Mouse (Mus musculus): ENCODE measurements at regions not wholly inside any gene's neighbourhood (a gene's known extent, or its start where the extent isn't known, plus 50 kb on each side); places are given as distances from the start of the nearest gene placed in this dataset.

- DNase-seq (ENCODE audit: low read depth, low spot score), result no peak
These were observed 160.6 kb upstream of the Paip1 start for GRCm38 (mm10) chr13:119267608-119268300.

- no peak for DNase-seq (ENCODE audit: low read depth, low spot score)
These were observed 160.1 kb upstream of the Paip1 start for GRCm38 (mm10) chr13:119268301-119268675.

- no peak for DNase-seq (ENCODE audit: low read depth, low spot score)
These were observed 152.9 kb upstream of the Paip1 start for GRCm38 (mm10) chr13:119275500-119275899.

- DNase-seq (ENCODE audit: low read depth, low spot score), result no peak
These were observed 151.0 kb upstream of the Paip1 start for GRCm38 (mm10) chr13:119277308-119277948.

- DNase-seq (ENCODE audit: low read depth, low spot score), result no peak
These were observed 149.0 kb upstream of the Paip1 start for GRCm38 (mm10) chr13:119279449-119279848.

GRCm38 (mm10) chr13:119280622-119281021, 147.8 kb upstream of the Paip1 start:
- no peak for DNase-seq (ENCODE audit: low read depth, low spot score)

GRCm38 (mm10) chr13:119283448-119283847, 145.0 kb upstream of the Paip1 start:
- DNase-seq (ENCODE audit: low read depth, low spot score), result peak; percentile 71

GRCm38 (mm10) chr13:119309238-119309637, 119.2 kb upstream of the Paip1 start:
- no peak for DNase-seq (ENCODE audit: low read depth, low spot score)

GRCm38 (mm10) chr13:119310013-119310412, 118.4 kb upstream of the Paip1 start:
- no peak for DNase-seq (ENCODE audit: low read depth, low spot score)

GRCm38 (mm10) chr13:119314356-119314755, 114.0 kb upstream of the Paip1 start:
- DNase-seq (ENCODE audit: low read depth, low spot score), result no peak

GRCm38 (mm10) chr13:119318358-119318757, 110.0 kb upstream of the Paip1 start:
- DNase-seq (ENCODE audit: low read depth, low spot score), result no peak

- DNase-seq (ENCODE audit: low read depth, low spot score), result no peak
These were observed 102.9 kb upstream of the Paip1 start for GRCm38 (mm10) chr13:119325510-119325909.

GRCm38 (mm10) chr13:119326877-119327625, 101.3 kb upstream of the Paip1 start:
- DNase-seq (ENCODE audit: low read depth, low spot score), result no peak

- DNase-seq (ENCODE audit: low read depth, low spot score), result no peak
These were observed 99.7 kb upstream of the Paip1 start for GRCm38 (mm10) chr13:119328731-119329130.

GRCm38 (mm10) chr13:119331815-119332214, 96.6 kb upstream of the Paip1 start:
- no peak for DNase-seq (ENCODE audit: low read depth, low spot score)

GRCm38 (mm10) chr13:119333915-119334314, 94.5 kb upstream of the Paip1 start:
- DNase-seq (ENCODE audit: low read depth, low spot score), result peak; percentile 15

GRCm38 (mm10) chr13:119337861-119338260, 90.5 kb upstream of the Paip1 start:
- no peak for DNase-seq (ENCODE audit: low read depth, low spot score)

GRCm38 (mm10) chr13:119339016-119339415, 89.4 kb upstream of the Paip1 start:
- no peak for DNase-seq (ENCODE audit: low read depth, low spot score)

- no peak for DNase-seq (ENCODE audit: low read depth, low spot score)
These were observed 88.6 kb upstream of the Paip1 start for GRCm38 (mm10) chr13:119339762-119340161.

- peak; percentile 85 for DNase-seq (ENCODE audit: low read depth, low spot score)
These were observed 86.6 kb upstream of the Paip1 start for GRCm38 (mm10) chr13:119341833-119342232.

GRCm38 (mm10) chr13:119342761-119343160, 85.6 kb upstream of the Paip1 start:
- DNase-seq (ENCODE audit: low read depth, low spot score), result no peak

GRCm38 (mm10) chr13:119347988-119348387, 80.4 kb upstream of the Paip1 start:
- no peak for DNase-seq (ENCODE audit: low read depth, low spot score)

- no peak for DNase-seq (ENCODE audit: low read depth, low spot score)
These were observed 77.1 kb upstream of the Paip1 start for GRCm38 (mm10) chr13:119351346-119351745.
